Mouse (Mus musculus) kidney, embryonic 15.5 days (tissue): ENCODE measurements around the gene Sema7a. TPM values are rescaled to one million over a fixed set of nuclear protein-coding genes. Genes with fewer than 3 reads are reported as not detected.
A peak's percentile ranks its signal among the peaks of the same experiment; 100 is the strongest.

Experiments
- ATAC-seq: fragments of 200-750 bp; cut with Nextera tagmentation; replicated peaks from 2 replicates; pipeline ENCODE4 v1.8.0; 2017; ENCODE audit warnings: moderate TSS enrichment; ENCODE audit not compliant: low FRiP score
- H3K27ac ChIP-seq: fragments of 300-500 bp; sonication (generic); 2 replicates; pipeline ENCODE4 v1.5.1; 2015; ENCODE audit warnings: mild to moderate bottlenecking, inconsistent platforms
- H3K27me3 ChIP-seq: fragments of 300-500 bp; sonication (generic); 2 replicates; pipeline ENCODE4 v1.6.1; 2015; ENCODE audit warnings: inconsistent platforms
- H3K36me3 ChIP-seq: fragments of 300-500 bp; sonication (generic); 2 replicates; pipeline ENCODE4 v1.6.1; 2015; ENCODE audit warnings: inconsistent platforms
- H3K4me1 ChIP-seq: fragments of 300-500 bp; sonication (generic); 2 replicates; pipeline ENCODE4 v1.6.1; 2015; ENCODE audit warnings: inconsistent platforms
- H3K4me2 ChIP-seq: fragments of 300-500 bp; sonication (generic); 2 replicates; pipeline ENCODE4 v1.6.1; 2015; ENCODE audit warnings: moderate library complexity, mild to moderate bottlenecking, inconsistent platforms
- H3K4me3 ChIP-seq: fragments of 300-500 bp; sonication (generic); replicated peaks from 2 replicates; pipeline ENCODE4 v1.5.1; 2015; ENCODE audit warnings: mild to moderate bottlenecking, inconsistent platforms
- H3K9ac ChIP-seq: fragments of 300-500 bp; sonication (generic); 2 replicates; pipeline ENCODE4 v1.6.1; 2015; ENCODE audit warnings: mild to moderate bottlenecking, inconsistent platforms
- H3K9me3 ChIP-seq: fragments of 300-500 bp; sonication (generic); replicated peaks from 2 replicates; pipeline ENCODE4 v1.6.1; 2016; ENCODE audit warnings: inconsistent platforms
- WGBS: fragments of 180-500 bp; shearing (Covaris S2); methylation state at CpG from one replicate; pipeline ENCODE4 v1.1.7; 2015; ENCODE audit warnings: mixed read lengths; 5-methylcytosine and 5-hydroxymethylcytosine counted together
- polyA plus RNA-seq: library from polyadenylated mRNA; unstranded; fragments of >200 nt; fragmentation: Nextera tagmentation; extraction: Ambion mirVana; gene quantifications from 2 replicates; pipeline ENCODE4 v1.2.1, GENCODE M21; 2015

Sema7a gene
- polyA plus RNA-seq, 1 experiment from 2014 or later = 0.39 TPM

DNA sequence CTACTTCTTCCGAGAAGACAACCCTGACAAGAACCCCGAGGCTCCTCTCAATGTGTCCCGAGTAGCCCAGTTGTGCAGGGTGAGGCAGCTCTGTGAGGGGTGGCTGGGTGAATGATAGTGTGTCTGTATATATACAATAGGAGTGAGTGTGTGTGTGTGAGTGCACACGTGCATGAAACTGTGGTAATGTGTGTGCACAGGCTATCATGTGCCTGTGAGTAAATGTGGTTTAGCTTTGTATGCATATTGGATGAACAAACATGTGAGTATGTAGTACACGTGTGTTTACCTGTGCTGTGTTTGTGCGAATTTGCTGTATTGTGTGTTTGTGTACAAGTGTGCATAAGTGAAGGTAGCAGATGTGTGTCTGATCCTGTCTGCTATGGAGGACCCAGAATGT, 15.9 kb downstream of the Sema7a start:
- ATAC-seq = no peak
- Histone ChIP-seq H3K9me3 (no peaks in the 10 kb centered on the region), H3K36me3 (no peaks in the 10 kb centered on the region), H3K9ac (no peak overlapping the region), H3K4me3 (no peak overlapping the region), H3K4me2 (no peak overlapping the region), H3K27me3 (no peaks in the 10 kb centered on the region), H3K4me1 (peaks cover 17% of the 10 kb centered on the region), H3K27ac (no peak overlapping the region)
- 82% methylated on average over 6 of the region's 6 CpGs for WGBS

DNA sequence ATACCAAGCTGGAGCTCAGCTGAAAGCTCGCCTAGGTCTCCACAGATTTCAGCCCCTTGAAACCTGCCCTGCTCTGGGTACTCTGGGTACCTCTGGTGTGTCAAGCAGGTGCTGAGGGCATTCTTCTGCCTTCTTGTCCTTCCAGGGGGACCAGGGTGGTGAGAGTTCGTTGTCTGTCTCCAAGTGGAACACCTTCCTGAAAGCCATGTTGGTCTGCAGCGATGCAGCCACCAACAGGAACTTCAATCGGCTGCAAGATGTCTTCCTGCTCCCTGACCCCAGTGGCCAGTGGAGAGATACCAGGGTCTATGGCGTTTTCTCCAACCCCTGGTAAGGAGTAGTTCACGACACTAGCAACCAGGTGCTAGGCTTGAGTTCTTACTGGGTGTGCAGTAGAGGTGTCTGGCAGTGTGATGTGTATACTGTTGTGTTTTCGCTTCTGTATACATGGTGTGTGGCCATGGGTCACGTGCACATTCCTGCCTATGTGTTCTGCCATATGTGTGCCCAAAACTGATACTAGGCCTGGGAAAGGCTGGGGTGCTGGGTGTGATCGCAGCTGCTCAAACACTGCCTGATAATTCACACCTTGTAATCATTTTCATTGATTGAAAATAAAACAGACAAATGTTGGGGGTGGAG, 16.4 kb downstream of the Sema7a start:
- Histone ChIP-seq H3K4me2 (no peak overlapping the region), H3K4me1 (peaks cover 20% of the 10 kb centered on the region), H3K9me3 (no peaks in the 10 kb centered on the region), H3K9ac (no peak overlapping the region), H3K4me3 (no peak overlapping the region), H3K27me3 (no peaks in the 10 kb centered on the region), H3K27ac (no peak overlapping the region), H3K36me3 (no peaks in the 10 kb centered on the region)
- WGBS = 80% methylated on average over 9 of the region's 9 CpGs
- no peak for ATAC-seq

DNA sequence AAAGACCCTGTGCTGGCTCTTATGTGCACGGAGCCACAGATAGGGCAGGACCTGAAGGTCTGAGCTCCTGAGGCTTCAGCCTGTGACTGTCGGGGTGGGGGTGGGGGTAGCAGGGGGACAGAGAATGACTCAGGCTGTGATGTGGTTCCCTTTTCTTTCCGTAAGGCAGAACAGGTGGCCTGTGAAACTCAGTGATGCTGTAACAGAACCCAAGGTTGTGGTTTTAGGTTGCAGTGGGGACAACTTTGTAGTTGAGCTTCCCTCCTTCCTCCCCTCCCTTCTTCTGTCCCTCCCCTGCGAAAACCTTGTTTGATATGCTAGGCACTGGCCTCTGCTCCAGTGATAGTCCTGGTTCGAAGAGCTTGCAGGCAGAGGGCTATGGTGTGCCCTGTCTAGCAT, 16.9 kb downstream of the Sema7a start:
- no peak overlapping the region for H3K27ac ChIP-seq
- H3K27me3 ChIP-seq = no peaks in the 10 kb centered on the region
- ATAC-seq = no peak
- no peaks in the 10 kb centered on the region for H3K9me3 ChIP-seq
- no peak overlapping the region for H3K4me2 ChIP-seq
- H3K4me1 ChIP-seq = peaks cover 26% of the 10 kb centered on the region
- no peak overlapping the region for H3K4me3 ChIP-seq
- no peaks in the 10 kb centered on the region for H3K36me3 ChIP-seq
- no peak overlapping the region for H3K9ac ChIP-seq
- WGBS = 65% methylated on average over 5 of the region's 5 CpGs

DNA sequence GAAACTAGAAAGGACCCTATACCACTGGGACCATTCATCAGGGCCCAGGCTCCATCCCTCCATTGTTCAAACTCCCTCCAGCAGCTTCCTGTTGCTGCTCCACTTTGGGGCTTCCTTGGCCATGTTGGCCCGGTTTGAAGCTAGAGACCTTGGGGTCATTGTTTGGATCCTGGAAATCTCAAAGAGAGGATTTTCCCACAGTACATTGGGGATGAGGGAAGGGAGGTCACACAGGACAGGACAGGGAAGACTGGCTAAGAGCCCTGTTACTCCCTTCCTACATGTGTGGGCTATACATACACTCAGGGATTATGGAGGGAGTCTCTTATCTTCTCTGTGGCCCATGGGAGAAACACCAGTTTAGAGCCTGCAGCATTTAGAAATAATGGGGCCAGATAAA, 18.7 kb downstream of the Sema7a start:
- Histone ChIP-seq H3K4me3 (no peak overlapping the region), H3K27ac (no peak overlapping the region)
- 85% methylated on average over 1 of the region's 1 CpGs for WGBS

DNA sequence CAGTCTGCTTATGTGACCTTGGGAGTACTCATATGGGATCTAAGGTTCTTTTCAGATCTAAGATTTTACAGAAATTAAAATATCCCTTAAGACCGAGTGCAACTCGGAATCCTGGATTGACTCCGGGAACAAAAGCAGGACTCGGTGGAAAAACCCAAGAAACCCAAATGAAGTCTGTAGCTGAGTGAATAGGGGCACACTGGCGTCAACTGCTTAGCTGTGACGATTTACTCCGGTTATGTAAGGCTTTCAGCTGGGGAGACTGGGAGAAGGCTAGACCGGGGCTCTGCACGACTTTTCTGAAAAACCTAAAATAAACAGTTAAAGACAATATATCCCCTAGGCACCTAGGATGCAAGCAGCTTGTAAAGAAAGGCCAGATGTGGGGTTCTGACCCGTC, 19.5 kb downstream of the Sema7a start:
- no peak for ATAC-seq
- H3K9me3 ChIP-seq = no peaks in the 10 kb centered on the region
- peaks cover 20% of the 10 kb centered on the region for H3K4me1 ChIP-seq
- H3K27ac ChIP-seq = no peak overlapping the region
- WGBS = 70% methylated on average over 10 of the region's 10 CpGs
- no peak overlapping the region for H3K9ac ChIP-seq
- H3K36me3 ChIP-seq = no peaks in the 10 kb centered on the region
- H3K4me3 ChIP-seq = no peak overlapping the region
- no peaks in the 10 kb centered on the region for H3K27me3 ChIP-seq
- no peak overlapping the region for H3K4me2 ChIP-seq

More for the DNA sequence above, 18.7 kb downstream of the Sema7a start:
- no peak for ATAC-seq
- Histone ChIP-seq H3K36me3 (no peaks in the 10 kb centered on the region), H3K9ac (no peak overlapping the region), H3K4me1 (peaks cover 23% of the 10 kb centered on the region), H3K27me3 (no peaks in the 10 kb centered on the region), H3K4me2 (no peak overlapping the region), H3K9me3 (no peaks in the 10 kb centered on the region)

DNA sequence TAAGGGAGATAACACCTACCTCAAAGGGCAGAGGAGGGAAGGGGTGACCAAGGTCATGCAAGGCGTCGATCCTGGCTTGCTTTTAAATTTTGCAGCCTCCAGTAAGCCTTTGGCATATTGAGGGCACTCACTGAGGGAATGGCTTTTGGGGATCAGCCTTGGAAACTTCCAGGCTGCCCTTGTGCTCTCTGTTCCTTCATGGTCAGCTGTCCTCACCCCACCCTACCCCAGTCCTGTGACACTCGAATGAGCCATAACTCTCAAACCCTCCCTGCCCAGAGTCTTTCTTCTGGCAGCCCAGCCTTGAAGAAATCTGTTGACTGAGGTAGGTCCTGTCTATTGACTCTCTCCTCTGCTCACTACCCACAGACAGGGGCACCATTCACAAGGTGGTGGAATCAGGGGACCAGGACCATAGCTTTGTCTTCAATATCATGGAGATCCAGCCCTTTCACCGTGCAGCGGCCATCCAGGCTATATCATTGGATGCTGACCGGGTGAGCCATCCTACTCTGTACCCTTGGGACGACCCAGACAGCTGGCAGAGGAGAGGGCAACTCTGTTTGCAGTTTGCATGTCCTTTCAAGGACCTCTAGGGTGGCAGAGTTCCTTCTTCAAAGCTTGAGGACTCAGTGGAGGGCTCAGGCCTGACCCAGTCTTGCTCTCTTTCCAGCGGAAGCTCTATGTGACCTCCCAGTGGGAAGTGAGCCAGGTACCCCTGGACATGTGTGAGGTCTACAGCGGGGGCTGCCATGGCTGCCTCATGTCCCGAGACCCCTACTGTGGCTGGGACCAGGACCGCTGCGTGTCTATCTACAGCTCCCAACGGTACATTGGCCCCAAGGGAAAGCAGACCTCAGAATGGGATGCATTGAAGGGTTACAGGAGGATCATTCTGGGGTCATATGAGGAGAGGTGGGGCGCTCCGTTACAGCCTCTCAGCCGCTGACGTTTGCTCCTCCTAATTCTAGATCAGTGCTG, 20.3 kb downstream of the Sema7a start:
- Histone ChIP-seq H3K27ac (no peak overlapping the region), H3K4me1 (peaks cover 20% of the 10 kb centered on the region), H3K36me3 (no peaks in the 10 kb centered on the region), H3K9ac (no peak overlapping the region), H3K4me3 (no peak overlapping the region), H3K4me2 (no peak overlapping the region), H3K27me3 (no peaks in the 10 kb centered on the region), H3K9me3 (no peaks in the 10 kb centered on the region)
- WGBS = 81% methylated on average over 17 of the region's 17 CpGs
- no peak for ATAC-seq

DNA sequence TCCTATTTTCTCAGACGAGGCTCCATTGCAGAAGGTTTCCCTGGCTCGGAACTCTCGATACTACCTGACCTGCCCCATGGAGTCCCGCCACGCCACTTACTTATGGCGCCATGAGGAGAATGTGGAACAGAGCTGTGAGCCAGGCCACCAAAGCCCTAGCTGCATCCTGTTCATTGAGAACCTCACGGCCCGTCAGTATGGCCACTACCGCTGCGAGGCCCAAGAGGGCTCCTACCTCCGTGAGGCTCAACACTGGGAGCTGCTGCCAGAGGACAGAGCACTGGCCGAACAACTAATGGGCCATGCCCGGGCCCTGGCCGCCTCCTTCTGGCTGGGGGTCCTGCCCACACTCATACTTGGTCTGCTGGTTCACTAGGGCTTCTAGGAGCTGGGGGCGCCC, 21.3 kb downstream of the Sema7a start:
- H3K36me3 ChIP-seq = no peaks in the 10 kb centered on the region
- 87% methylated on average over 15 of the region's 15 CpGs for WGBS
- peaks cover 23% of the 10 kb centered on the region for H3K4me1 ChIP-seq
- no peaks in the 10 kb centered on the region for H3K27me3 ChIP-seq
- H3K4me2 ChIP-seq = no peak overlapping the region
- no peaks in the 10 kb centered on the region for H3K9me3 ChIP-seq
- no peak overlapping the region for H3K4me3 ChIP-seq
- H3K9ac ChIP-seq = no peak overlapping the region
- H3K27ac ChIP-seq = peak overlapping the region; percentile 18; the same call in 1 of the 2 replicates
- ATAC-seq = no peak

DNA sequence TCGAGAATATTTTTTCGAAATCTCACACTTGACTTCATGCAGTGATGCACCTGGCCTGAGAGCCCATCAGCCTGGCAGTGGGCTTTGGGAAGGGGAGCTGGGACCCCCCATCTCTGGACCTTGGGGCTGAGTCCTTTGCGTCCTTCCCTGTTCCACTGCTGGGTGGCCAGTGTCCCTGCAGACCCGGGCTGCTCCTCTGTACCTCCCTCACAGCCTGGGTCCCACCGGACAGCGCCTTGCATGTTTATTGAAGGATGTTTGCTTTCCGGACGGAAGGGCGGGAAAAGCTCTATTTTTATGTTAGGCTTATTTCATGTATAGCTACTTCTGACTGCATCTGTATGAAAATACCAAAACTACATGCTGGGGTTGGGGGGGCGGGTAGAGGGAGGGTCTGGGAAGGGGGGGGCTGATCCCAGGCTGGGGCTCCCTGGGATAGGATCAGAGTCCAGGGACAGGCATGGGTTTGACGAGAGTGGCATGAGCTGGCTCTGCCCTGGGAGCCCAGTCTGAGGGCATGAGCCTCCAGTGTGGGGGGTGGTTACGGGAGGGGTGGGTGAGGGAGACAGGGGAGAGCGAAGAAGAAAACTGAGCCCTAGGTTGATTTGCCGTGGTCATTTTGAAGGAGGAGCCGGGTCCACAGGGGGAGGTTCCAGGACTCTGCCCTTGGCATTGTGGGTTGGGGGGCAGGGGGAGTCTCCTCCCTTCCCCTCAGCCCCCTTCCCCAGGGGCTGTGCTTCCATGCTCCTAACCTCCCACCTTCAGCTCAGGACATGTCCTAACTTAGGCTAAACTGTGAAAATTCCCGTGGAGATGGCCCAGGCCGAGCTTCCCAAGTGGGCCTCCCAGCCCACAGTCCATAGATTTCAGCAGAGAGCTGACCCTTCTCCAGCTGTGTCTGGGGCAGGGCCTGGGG, 22.2 kb downstream of the Sema7a start:
- Histone ChIP-seq H3K4me2 (no peak overlapping the region), H3K27me3 (no peaks in the 10 kb centered on the region), H3K36me3 (no peaks in the 10 kb centered on the region), H3K4me1 (peaks cover 23% of the 10 kb centered on the region), H3K27ac (peak overlapping the region; percentile 22; the same call in 1 of the 2 replicates), H3K9ac (no peak overlapping the region), H3K9me3 (no peaks in the 10 kb centered on the region), H3K4me3 (no peak overlapping the region)
- ATAC-seq = 0 out of 2 replicates have a peak, but pooled peaks have one; percentile 19
- WGBS = 52% methylated on average over 17 of the region's 17 CpGs

DNA sequence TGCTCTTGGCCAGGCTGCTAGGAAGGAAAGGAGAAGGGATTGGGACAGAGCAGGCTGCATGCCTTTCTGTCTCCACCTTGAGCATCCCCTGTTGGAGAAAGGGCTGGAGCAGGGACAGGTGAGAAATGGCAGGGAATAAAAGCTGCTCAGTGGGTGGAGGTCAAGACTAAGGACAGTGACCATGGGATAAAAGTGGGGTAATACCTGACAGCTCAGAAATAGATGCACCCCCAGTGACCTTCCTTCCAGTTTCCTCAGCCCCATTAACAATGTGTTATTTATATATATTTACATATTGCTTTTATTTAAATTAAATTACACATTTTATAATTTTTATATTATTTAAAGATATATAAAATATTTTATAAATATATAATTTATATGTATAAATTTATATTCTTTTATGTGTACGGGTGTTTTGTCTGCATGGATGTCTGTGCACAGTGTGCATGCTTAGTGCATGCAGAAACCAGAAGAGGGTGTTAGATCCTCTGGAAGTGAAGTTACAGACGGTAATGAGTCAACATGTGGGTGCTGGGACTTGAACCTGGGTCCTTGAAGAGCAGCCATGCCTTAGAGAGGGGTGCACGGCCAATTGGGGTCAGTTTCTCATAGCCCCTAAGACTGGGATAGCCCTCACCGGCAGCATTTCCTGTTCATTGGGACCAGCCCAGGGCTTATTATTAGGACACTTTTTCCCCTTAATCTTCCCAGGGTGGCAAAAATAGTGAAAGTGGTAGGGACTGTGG, 23.5 kb downstream of the Sema7a start:
- Histone ChIP-seq H3K27me3 (no peaks in the 10 kb centered on the region), H3K36me3 (no peaks in the 10 kb centered on the region), H3K4me2 (no peak overlapping the region), H3K4me3 (no peak overlapping the region), H3K9ac (no peak overlapping the region), H3K27ac (no peak overlapping the region), H3K9me3 (no peaks in the 10 kb centered on the region), H3K4me1 (peaks cover 23% of the 10 kb centered on the region)
- no peak for ATAC-seq
- 90% methylated on average over 4 of the region's 4 CpGs for WGBS

DNA sequence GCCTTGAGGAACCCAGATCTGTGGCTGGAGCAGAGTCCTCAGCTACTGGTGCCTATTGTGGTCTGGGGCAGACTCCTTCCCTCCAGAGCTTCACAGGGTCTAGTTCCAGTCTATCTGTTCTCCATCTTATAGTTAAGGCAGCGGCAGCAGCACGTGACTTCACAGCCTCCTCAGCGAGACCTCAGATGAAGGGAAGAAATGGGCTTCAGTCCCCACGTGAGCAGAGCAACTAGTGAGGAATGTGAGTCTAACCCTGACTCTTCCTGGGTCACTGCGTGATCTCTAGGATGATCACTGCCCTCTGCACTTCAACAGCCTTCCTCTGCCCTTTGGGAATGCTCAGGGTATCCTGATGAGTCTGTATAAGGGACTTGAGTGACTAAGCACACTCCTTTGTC, 24.1 kb downstream of the Sema7a start:
- Histone ChIP-seq H3K9me3 (no peaks in the 10 kb centered on the region), H3K36me3 (no peaks in the 10 kb centered on the region), H3K4me1 (peaks cover 23% of the 10 kb centered on the region), H3K4me3 (no peak overlapping the region), H3K27me3 (no peaks in the 10 kb centered on the region), H3K27ac (no peak overlapping the region), H3K9ac (no peak overlapping the region), H3K4me2 (no peak overlapping the region)
- 85% methylated on average over 5 of the region's 5 CpGs for WGBS
- ATAC-seq = no peak

DNA sequence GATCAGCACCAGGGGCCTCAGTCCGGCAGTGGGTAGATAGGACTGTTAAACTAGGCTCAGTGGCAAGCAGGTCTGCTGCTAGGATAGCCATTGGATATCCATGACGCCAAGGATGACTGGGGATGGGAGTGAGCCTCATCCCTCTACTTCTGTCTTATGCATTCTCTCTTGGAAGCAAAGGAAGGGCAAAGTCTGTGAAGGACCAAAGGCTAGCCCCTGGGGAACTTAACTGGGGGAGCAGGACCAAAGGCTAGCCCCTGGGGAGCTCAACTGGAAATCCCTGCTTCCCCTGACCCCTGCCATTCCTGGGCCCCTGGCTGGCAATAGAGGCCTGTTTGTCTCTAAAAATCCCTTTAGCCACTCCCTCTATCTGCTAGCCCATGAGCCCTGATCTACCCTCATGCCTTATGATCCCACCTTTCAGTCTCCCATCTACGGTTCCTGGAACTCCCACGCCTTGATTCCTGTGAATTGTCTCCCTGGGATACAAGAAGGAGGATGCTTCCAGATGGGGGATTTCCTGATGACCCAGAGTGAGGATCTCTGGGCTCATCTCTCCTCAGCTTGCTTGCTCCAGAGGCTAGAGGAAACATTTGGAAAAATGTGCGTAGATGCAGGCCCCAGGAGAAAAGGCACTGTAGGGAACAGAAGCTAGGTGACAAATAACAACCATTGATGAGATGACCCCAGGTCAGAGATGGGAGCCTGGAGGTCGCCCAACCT, 24.8 kb downstream of the Sema7a start:
- no peak overlapping the region for H3K27ac ChIP-seq
- WGBS = 81% methylated on average over 6 of the region's 6 CpGs
- H3K9ac ChIP-seq = no peak overlapping the region
- no peak for ATAC-seq
- no peaks in the 10 kb centered on the region for H3K9me3 ChIP-seq
- H3K4me1 ChIP-seq = peaks cover 25% of the 10 kb centered on the region
- no peaks in the 10 kb centered on the region for H3K27me3 ChIP-seq
- H3K36me3 ChIP-seq = no peaks in the 10 kb centered on the region
- no peak overlapping the region for H3K4me2 ChIP-seq
- H3K4me3 ChIP-seq = no peak overlapping the region
